Mouse (Mus musculus): Measurements from ENCODE around the gene Fmnl2.

The Fmnl2 gene

GRCm38 (mm10) chr2:52913311-52913710, 55.7 kb downstream of the Fmnl2 start:
- no peak for DNase-seq (ENCODE audit: extremely low spot score, low read depth, low spot score)

GRCm38 (mm10) chr2:52913746-52914145, 56.1 kb downstream of the Fmnl2 start:
- no peak for DNase-seq (ENCODE audit: extremely low spot score, low read depth, low spot score)

GRCm38 (mm10) chr2:52915536-52915935, 57.9 kb downstream of the Fmnl2 start:
- DNase-seq (ENCODE audit: extremely low spot score, low read depth, low spot score): no peak

GRCm38 (mm10) chr2:52918094-52918493, 60.4 kb downstream of the Fmnl2 start:
- no peak for DNase-seq (ENCODE audit: extremely low spot score, low read depth, low spot score)

- DNase-seq (ENCODE audit: extremely low spot score, low read depth, low spot score): no peak
Observed at GRCm38 (mm10) chr2:52920701-52921435, 63.2 kb downstream of the Fmnl2 start.

GRCm38 (mm10) chr2:52925062-52925461, 67.4 kb downstream of the Fmnl2 start:
- no peak for DNase-seq (ENCODE audit: extremely low spot score, low read depth, low spot score)

GRCm38 (mm10) chr2:52927381-52927780, 69.7 kb downstream of the Fmnl2 start:
- no peak for DNase-seq (ENCODE audit: extremely low spot score, low read depth, low spot score)

GRCm38 (mm10) chr2:52927858-52928301, 70.2 kb downstream of the Fmnl2 start:
- no peak for DNase-seq (ENCODE audit: extremely low spot score, low read depth, low spot score)

GRCm38 (mm10) chr2:52928401-52928800, 70.7 kb downstream of the Fmnl2 start:
- no peak for DNase-seq (ENCODE audit: extremely low spot score, low read depth, low spot score)

- no peak for DNase-seq (ENCODE audit: extremely low spot score, low read depth, low spot score)
Observed at GRCm38 (mm10) chr2:52930106-52930868, 72.6 kb downstream of the Fmnl2 start.

GRCm38 (mm10) chr2:52931315-52931714, 73.7 kb downstream of the Fmnl2 start:
- DNase-seq (ENCODE audit: extremely low spot score, low read depth, low spot score): no peak

GRCm38 (mm10) chr2:52935906-52936305, 78.2 kb downstream of the Fmnl2 start:
- no peak for DNase-seq (ENCODE audit: extremely low spot score, low read depth, low spot score)

- no peak for DNase-seq (ENCODE audit: extremely low spot score, low read depth, low spot score)
Observed at GRCm38 (mm10) chr2:52938351-52939074, 80.9 kb downstream of the Fmnl2 start.

GRCm38 (mm10) chr2:52943644-52944423, 86.2 kb downstream of the Fmnl2 start:
- no peak for DNase-seq (ENCODE audit: extremely low spot score, low read depth, low spot score)

GRCm38 (mm10) chr2:52944594-52944993, 86.9 kb downstream of the Fmnl2 start:
- DNase-seq (ENCODE audit: extremely low spot score, low read depth, low spot score): no peak

GRCm38 (mm10) chr2:52946074-52946473, 88.4 kb downstream of the Fmnl2 start:
- no peak for DNase-seq (ENCODE audit: extremely low spot score, low read depth, low spot score)

- DNase-seq (ENCODE audit: extremely low spot score, low read depth, low spot score): no peak
Observed at GRCm38 (mm10) chr2:52946524-52947186, 89.0 kb downstream of the Fmnl2 start.

- DNase-seq (ENCODE audit: extremely low spot score, low read depth, low spot score): no peak
Observed at GRCm38 (mm10) chr2:52948406-52948805, 90.7 kb downstream of the Fmnl2 start.

- no peak for DNase-seq (ENCODE audit: extremely low spot score, low read depth, low spot score)
Observed at GRCm38 (mm10) chr2:52949556-52949955, 91.9 kb downstream of the Fmnl2 start.

GRCm38 (mm10) chr2:52950226-52950625, 92.6 kb downstream of the Fmnl2 start:
- no peak for DNase-seq (ENCODE audit: extremely low spot score, low read depth, low spot score)

All from hindlimb bud, embryonic 11.5 days (tissue).